Mouse (Mus musculus): Measurements from ENCODE around the gene Tmsb10. TPM values are rescaled to one million over a fixed set of nuclear protein-coding genes. Genes with fewer than 3 reads are reported as not detected.

Tmsb10 gene
- total RNA-seq, 1 experiment = 651 TPM

GRCm38 (mm10) chr6:72993688-72994082 is 35.1 kb upstream of the Tmsb10 start:
- no peak for TF ChIP-seq MAFK (IDR thresholded peaks at IDR 0.05; ENCODE audit: insufficient read depth, low read depth, low read length)
- TF ChIP-seq CHD2 (IDR thresholded peaks at IDR 0.05; ENCODE audit: low read depth, low read length) = no peak
- no peak for TF ChIP-seq ZC3H11A (IDR thresholded peaks at IDR 0.05; ENCODE audit: borderline replicate concordance, low read depth, low read length)
- TF ChIP-seq ZNF384 (IDR thresholded peaks at IDR 0.05; ENCODE audit: low read depth, low read length) = no peak
- TF ChIP-seq HCFC1 (IDR thresholded peaks at IDR 0.05; ENCODE audit: borderline replicate concordance, insufficient read depth, low read length) = no peak
- Histone ChIP-seq H3K4me1 (ENCODE audit: control insufficient read depth in 2 of 2, insufficient read depth in 2 of 2, low read length in 2 of 2, poor library complexity in 1 of 2) (no peaks in the 10 kb centered on the region), H3K9ac (ENCODE audit: insufficient read depth, low read depth, low read length, poor library complexity, severe bottlenecking) (no peak overlapping the region), H3K9me3 (ENCODE audit: control insufficient read depth, insufficient read depth, low read depth, low read length) (0 out of 2 replicates have a peak, but pooled peaks cover 1% of the 10 kb centered on the region), H3K27ac (ENCODE audit: insufficient read depth, low read depth, low read length, poor library complexity, severe bottlenecking) (no peak overlapping the region), H3K4me3 (ENCODE audit: insufficient read depth in 1 of 2, low read depth in 1 of 2, low read length in 2 of 2, poor library complexity in 1 of 2, severe bottlenecking in 1 of 2) (no peak overlapping the region), H3K36me3 (ENCODE audit: control insufficient read depth, insufficient read depth, low read length, poor library complexity, severe bottlenecking) (no peaks in the 10 kb centered on the region)
- in situ Hi-C loops (cut with MboI; ENCODE audit: low sequenced_read_pairs in 2 of 2, unreplicated experiment in 2 of 2) = no loop called here
- no peak for DNase-seq (ENCODE audit: low read depth, low spot score)

- Histone ChIP-seq H3K4me1 (ENCODE audit: control insufficient read depth in 2 of 2, insufficient read depth in 2 of 2, low read length in 2 of 2, poor library complexity in 1 of 2) (no peaks in the 10 kb centered on the region), H3K27ac (ENCODE audit: insufficient read depth, low read depth, low read length, poor library complexity, severe bottlenecking) (no peak overlapping the region), H3K4me3 (ENCODE audit: insufficient read depth in 1 of 2, low read depth in 1 of 2, low read length in 2 of 2, poor library complexity in 1 of 2, severe bottlenecking in 1 of 2) (no peak overlapping the region), H3K9me3 (ENCODE audit: control insufficient read depth, insufficient read depth, low read depth, low read length) (0 out of 2 replicates have a peak, but pooled peaks cover 1% of the 10 kb centered on the region), H3K36me3 (ENCODE audit: control insufficient read depth, insufficient read depth, low read length, poor library complexity, severe bottlenecking) (no peaks in the 10 kb centered on the region), H3K9ac (ENCODE audit: insufficient read depth, low read depth, low read length, poor library complexity, severe bottlenecking) (no peak overlapping the region)
- in situ Hi-C loops (cut with MboI; ENCODE audit: low sequenced_read_pairs in 2 of 2, unreplicated experiment in 2 of 2) = no loop called here
- DNase-seq (ENCODE audit: low read depth, low spot score) = no peak
- TF ChIP-seq ZNF384 (IDR thresholded peaks at IDR 0.05; ENCODE audit: low read depth, low read length) (no peak), CHD2 (IDR thresholded peaks at IDR 0.05; ENCODE audit: low read depth, low read length) (no peak), HCFC1 (IDR thresholded peaks at IDR 0.05; ENCODE audit: borderline replicate concordance, insufficient read depth, low read length) (no peak), ZC3H11A (IDR thresholded peaks at IDR 0.05; ENCODE audit: borderline replicate concordance, low read depth, low read length) (no peak), MAFK (IDR thresholded peaks at IDR 0.05; ENCODE audit: insufficient read depth, low read depth, low read length) (no peak)
Measured at GRCm38 (mm10) chr6:72993054-72993687, 34.6 kb upstream of the Tmsb10 start.

GRCm38 (mm10) chr6:72990206-72990605 is 31.7 kb upstream of the Tmsb10 start:
- Histone ChIP-seq H3K9ac (ENCODE audit: insufficient read depth, low read depth, low read length, poor library complexity, severe bottlenecking) (no peak overlapping the region), H3K27ac (ENCODE audit: insufficient read depth, low read depth, low read length, poor library complexity, severe bottlenecking) (no peak overlapping the region), H3K4me1 (ENCODE audit: control insufficient read depth in 2 of 2, insufficient read depth in 2 of 2, low read length in 2 of 2, poor library complexity in 1 of 2) (no peaks in the 10 kb centered on the region), H3K4me3 (ENCODE audit: insufficient read depth in 1 of 2, low read depth in 1 of 2, low read length in 2 of 2, poor library complexity in 1 of 2, severe bottlenecking in 1 of 2) (no peak overlapping the region), H3K36me3 (ENCODE audit: control insufficient read depth, insufficient read depth, low read length, poor library complexity, severe bottlenecking) (no peaks in the 10 kb centered on the region), H3K9me3 (ENCODE audit: control insufficient read depth, insufficient read depth, low read depth, low read length) (0 out of 2 replicates have a peak, but pooled peaks cover 1% of the 10 kb centered on the region)
- in situ Hi-C loops (cut with MboI; ENCODE audit: low sequenced_read_pairs in 2 of 2, unreplicated experiment in 2 of 2) = no loop called here
- DNase-seq (ENCODE audit: low read depth, low spot score) = no peak
- TF ChIP-seq ZC3H11A (IDR thresholded peaks at IDR 0.05; ENCODE audit: borderline replicate concordance, low read depth, low read length) = no peak
- no peak for TF ChIP-seq MAFK (IDR thresholded peaks at IDR 0.05; ENCODE audit: insufficient read depth, low read depth, low read length)
- TF ChIP-seq CHD2 (IDR thresholded peaks at IDR 0.05; ENCODE audit: low read depth, low read length) = no peak
- no peak for TF ChIP-seq HCFC1 (IDR thresholded peaks at IDR 0.05; ENCODE audit: borderline replicate concordance, insufficient read depth, low read length)
- TF ChIP-seq ZNF384 (IDR thresholded peaks at IDR 0.05; ENCODE audit: low read depth, low read length) = no peak

GRCm38 (mm10) chr6:72989028-72989736 is 30.6 kb upstream of the Tmsb10 start:
- no peak overlapping the region for H3K4me3 ChIP-seq (ENCODE audit: insufficient read depth in 1 of 2, low read depth in 1 of 2, low read length in 2 of 2, poor library complexity in 1 of 2, severe bottlenecking in 1 of 2)
- in situ Hi-C loops (cut with MboI; ENCODE audit: low sequenced_read_pairs in 2 of 2, unreplicated experiment in 2 of 2) = no loop called here
- H3K36me3 ChIP-seq (ENCODE audit: control insufficient read depth, insufficient read depth, low read length, poor library complexity, severe bottlenecking) = no peaks in the 10 kb centered on the region
- H3K9ac ChIP-seq (ENCODE audit: insufficient read depth, low read depth, low read length, poor library complexity, severe bottlenecking) = no peak overlapping the region
- DNase-seq (ENCODE audit: low read depth, low spot score) = no peak
- 0 out of 2 replicates have a peak, but pooled peaks cover 1% of the 10 kb centered on the region for H3K9me3 ChIP-seq (ENCODE audit: control insufficient read depth, insufficient read depth, low read depth, low read length)
- H3K4me1 ChIP-seq (ENCODE audit: control insufficient read depth in 2 of 2, insufficient read depth in 2 of 2, low read length in 2 of 2, poor library complexity in 1 of 2) = no peaks in the 10 kb centered on the region
- no peak for TF ChIP-seq CHD2 (IDR thresholded peaks at IDR 0.05; ENCODE audit: low read depth, low read length)
- TF ChIP-seq ZNF384 (IDR thresholded peaks at IDR 0.05; ENCODE audit: low read depth, low read length) = no peak
- 0 out of 2 replicates have a peak, but pooled peaks have one; percentile 9 for TF ChIP-seq MAFK (IDR thresholded peaks at IDR 0.05; ENCODE audit: insufficient read depth, low read depth, low read length)
- no peak for TF ChIP-seq ZC3H11A (IDR thresholded peaks at IDR 0.05; ENCODE audit: borderline replicate concordance, low read depth, low read length)
- no peak overlapping the region for H3K27ac ChIP-seq (ENCODE audit: insufficient read depth, low read depth, low read length, poor library complexity, severe bottlenecking)
